Mouse (Mus musculus): ENCODE measurements around the gene Cpb1. TPM values are rescaled to one million over a fixed set of nuclear protein-coding genes. Genes with fewer than 3 reads are reported as not detected.
A peak's percentile ranks its signal among the peaks of the same experiment; 100 is the strongest.

Gene Cpb1
- polyA plus RNA-seq, 1 experiment, result 0.19 TPM

- WGBS, result 23% methylated on average over 9 of the region's 9 CpGs
- TF ChIP-seq CTCF (IDR thresholded peaks at IDR 0.05; ENCODE audit: insufficient read depth, low read length) (peak; percentile 35; the same call in 1 of the 2 replicates), POLR2A (IDR thresholded peaks at IDR 0.05; ENCODE audit: borderline replicate concordance, extremely low read depth, low read depth, low read length) (no peak)
- Histone ChIP-seq H3K4me3 (replicated peaks; ENCODE audit: extremely low read depth, low read depth, low read length) (no peak overlapping the region), H3K4me1 (ENCODE audit: control insufficient read depth, insufficient read depth, low read length) (no peaks in the 10 kb centered on the region)
- DNase-seq, result peak; percentile 5
Measured at GRCm38 (mm10) chr3:20254566-20255479, 20.7 kb downstream of the Cpb1 start.

- TF ChIP-seq CTCF (IDR thresholded peaks at IDR 0.05; ENCODE audit: insufficient read depth, low read length) (no peak), POLR2A (IDR thresholded peaks at IDR 0.05; ENCODE audit: borderline replicate concordance, extremely low read depth, low read depth, low read length) (no peak)
- 75% methylated on average over 1 of the region's 1 CpGs for WGBS
- no peaks in the 10 kb centered on the region for H3K4me1 ChIP-seq (ENCODE audit: control insufficient read depth, insufficient read depth, low read length)
Measured at GRCm38 (mm10) chr3:20243913-20244312, 31.6 kb downstream of the Cpb1 start.

GRCm38 (mm10) chr3:20242050-20242449 lies 33.5 kb downstream of the Cpb1 start, which contains the start of gene Cpa3:
Gene Cpa3, minus strand, starts transcription at chr3:20242181.
- no peak for DNase-seq
- 71% methylated on average over 3 of the region's 3 CpGs for whole genome bisulfite sequencing
- no peak within 1 kb of the TSS for H3K4me3 ChIP-seq (replicated peaks; ENCODE audit: extremely low read depth, low read depth, low read length)
- H3K4me1 ChIP-seq (ENCODE audit: control insufficient read depth, insufficient read depth, low read length), result no peaks in the 10 kb centered on the region
- TF ChIP-seq POLR2A (IDR thresholded peaks at IDR 0.05; ENCODE audit: borderline replicate concordance, extremely low read depth, low read depth, low read length), result no peak
- TF ChIP-seq CTCF (IDR thresholded peaks at IDR 0.05; ENCODE audit: insufficient read depth, low read length), result no peak

More at GRCm38 (mm10) chr3:20243913-20244312, 31.6 kb downstream of the Cpb1 start:
- no peak overlapping the region for H3K4me3 ChIP-seq (replicated peaks; ENCODE audit: extremely low read depth, low read depth, low read length)
- DNase-seq, result no peak

- TF ChIP-seq POLR2A (IDR thresholded peaks at IDR 0.05; ENCODE audit: borderline replicate concordance, extremely low read depth, low read depth, low read length) (no peak), CTCF (IDR thresholded peaks at IDR 0.05; ENCODE audit: insufficient read depth, low read length) (no peak)
- Histone ChIP-seq H3K4me3 (replicated peaks; ENCODE audit: extremely low read depth, low read depth, low read length) (no peak overlapping the region), H3K4me1 (ENCODE audit: control insufficient read depth, insufficient read depth, low read length) (no peaks in the 10 kb centered on the region)
- no peak for DNase-seq
- WGBS, result 81% methylated on average over 3 of the region's 3 CpGs
Measured at GRCm38 (mm10) chr3:20239741-20240140, 35.8 kb downstream of the Cpb1 start.

GRCm38 (mm10) chr3:20236965-20237364 lies 38.6 kb downstream of the Cpb1 start:
- no peak overlapping the region for H3K4me3 ChIP-seq (replicated peaks; ENCODE audit: extremely low read depth, low read depth, low read length)
- H3K4me1 ChIP-seq (ENCODE audit: control insufficient read depth, insufficient read depth, low read length), result no peaks in the 10 kb centered on the region
- 48% methylated on average over 1 of the region's 1 CpGs for WGBS
- TF ChIP-seq CTCF (IDR thresholded peaks at IDR 0.05; ENCODE audit: insufficient read depth, low read length), result no peak
- no peak for TF ChIP-seq POLR2A (IDR thresholded peaks at IDR 0.05; ENCODE audit: borderline replicate concordance, extremely low read depth, low read depth, low read length)
- no peak for DNase-seq

GRCm38 (mm10) chr3:20229027-20229426 lies 46.5 kb downstream of the Cpb1 start:
- H3K4me1 ChIP-seq (ENCODE audit: control insufficient read depth, insufficient read depth, low read length), result no peaks in the 10 kb centered on the region
- WGBS, result 64% methylated on average over 1 of the region's 1 CpGs
- no peak for DNase-seq
- TF ChIP-seq POLR2A (IDR thresholded peaks at IDR 0.05; ENCODE audit: borderline replicate concordance, extremely low read depth, low read depth, low read length) (no peak), CTCF (IDR thresholded peaks at IDR 0.05; ENCODE audit: insufficient read depth, low read length) (no peak)
- H3K4me3 ChIP-seq (replicated peaks; ENCODE audit: extremely low read depth, low read depth, low read length), result no peak overlapping the region

GRCm38 (mm10) chr3:20225429-20225828 lies 50.1 kb downstream of the Cpb1 start:
- no peak for DNase-seq
- no peak for TF ChIP-seq POLR2A (IDR thresholded peaks at IDR 0.05; ENCODE audit: borderline replicate concordance, extremely low read depth, low read depth, low read length)
- no peak for TF ChIP-seq CTCF (IDR thresholded peaks at IDR 0.05; ENCODE audit: insufficient read depth, low read length)
- Histone ChIP-seq H3K4me1 (ENCODE audit: control insufficient read depth, insufficient read depth, low read length) (no peaks in the 10 kb centered on the region), H3K4me3 (replicated peaks; ENCODE audit: extremely low read depth, low read depth, low read length) (no peak overlapping the region)
- 58% methylated on average over 2 of the region's 2 CpGs for WGBS

GRCm38 (mm10) chr3:20222926-20223698 lies 52.4 kb downstream of the Cpb1 start:
- WGBS, result 68% methylated on average over 9 of the region's 9 CpGs
- no peak for TF ChIP-seq CTCF (IDR thresholded peaks at IDR 0.05; ENCODE audit: insufficient read depth, low read length)
- no peak for TF ChIP-seq POLR2A (IDR thresholded peaks at IDR 0.05; ENCODE audit: borderline replicate concordance, extremely low read depth, low read depth, low read length)
- DNase-seq, result no peak
- Histone ChIP-seq H3K4me3 (replicated peaks; ENCODE audit: extremely low read depth, low read depth, low read length) (no peak overlapping the region), H3K4me1 (ENCODE audit: control insufficient read depth, insufficient read depth, low read length) (no peaks in the 10 kb centered on the region)

- WGBS, result 79% methylated on average over 3 of the region's 3 CpGs
Measured at GRCm38 (mm10) chr3:20222136-20222535, 53.4 kb downstream of the Cpb1 start.

More at GRCm38 (mm10) chr3:20222136-20222535, 53.4 kb downstream of the Cpb1 start:
- H3K4me1 ChIP-seq (ENCODE audit: control insufficient read depth, insufficient read depth, low read length), result no peaks in the 10 kb centered on the region
- no peak overlapping the region for H3K4me3 ChIP-seq (replicated peaks; ENCODE audit: extremely low read depth, low read depth, low read length)
- no peak for TF ChIP-seq CTCF (IDR thresholded peaks at IDR 0.05; ENCODE audit: insufficient read depth, low read length)
- TF ChIP-seq POLR2A (IDR thresholded peaks at IDR 0.05; ENCODE audit: borderline replicate concordance, extremely low read depth, low read depth, low read length), result no peak
- DNase-seq, result no peak
